28 mouse cellular contexts compared by ENCODE assay signal in the genomic region with DNA sequence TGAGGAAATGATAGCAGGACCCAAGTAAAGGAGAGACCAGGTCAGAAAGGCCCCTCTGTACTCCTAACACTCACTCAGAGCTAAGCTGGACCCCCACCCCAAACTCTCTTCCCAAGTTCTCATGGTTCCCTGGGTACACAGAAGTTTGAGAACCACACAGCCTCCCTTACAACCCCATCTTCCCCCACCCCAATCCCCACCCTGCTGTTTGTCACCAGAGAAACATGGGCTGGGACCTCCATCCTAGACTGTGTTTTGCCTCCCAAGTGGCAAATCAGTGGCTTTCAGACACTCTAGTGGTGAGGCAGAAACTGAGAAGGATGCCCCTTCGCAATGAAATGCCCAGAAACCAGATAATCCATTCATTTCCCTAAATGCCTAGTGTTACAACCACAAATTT.
"Had no signal": no experiment of that assay in that cellular context is flagged by ENCODE, and none has a peak within 500 bp of the region (broad histone marks: within the 10 kb centered on the region; RNA-seq: fewer than 3 reads in every experiment).

No protein-coding gene starts in this region.

- H3K9ac ChIP-seq: embryonic facial prominence, embryonic 12.5 days; embryonic facial prominence, embryonic 13.5 days; embryonic facial prominence, embryonic 15.5 days; forebrain, embryonic 12.5 days; forebrain, embryonic 13.5 days; forebrain, embryonic 15.5 days; forebrain, postnatal 0 days had no signal

- DNase-seq: cerebellum, adult 2 months; cerebellum, adult 8-10 months; cerebellum, adult 9-10 months; cerebellum, adult 9-11 months; cerebellum, postnatal 10 days; cerebellum, postnatal 14 days; cerebellum, postnatal 25 days; cerebellum, postnatal 36 days; embryo, embryonic 11 days; forebrain, postnatal 0 days; gastrocnemius, adult 2 months; gastrocnemius, postnatal 10 days; gastrocnemius, postnatal 14 days; gastrocnemius, postnatal 25 days; gastrocnemius, postnatal 36 days; heart, adult 11 months; heart, adult 18-20 months; heart, adult 2 months had no signal

- H3K4me2 ChIP-seq: embryonic facial prominence, embryonic 12.5 days; embryonic facial prominence, embryonic 13.5 days; embryonic facial prominence, embryonic 15.5 days; forebrain, embryonic 12.5 days; forebrain, embryonic 13.5 days; forebrain, embryonic 15.5 days had no signal

- H3K4me1 ChIP-seq: embryonic facial prominence, embryonic 15.5 days had no signal

- H3K9me3 ChIP-seq: embryonic facial prominence, embryonic 12.5 days; embryonic facial prominence, embryonic 13.5 days; embryonic facial prominence, embryonic 15.5 days; forebrain, embryonic 10.5 days; forebrain, embryonic 12.5 days; forebrain, embryonic 13.5 days; forebrain, embryonic 15.5 days had no signal

- H3K27ac ChIP-seq: embryonic facial prominence, embryonic 12.5 days; embryonic facial prominence, embryonic 13.5 days; embryonic facial prominence, embryonic 15.5 days; forebrain, embryonic 10.5 days; forebrain, embryonic 12.5 days; forebrain, embryonic 13.5 days; forebrain, embryonic 15.5 days; gastrocnemius, adult 2 months; heart, adult 2 months had no signal

- ATAC-seq: forebrain, embryonic 13.5 days; forebrain, embryonic 14.5 days; forebrain, embryonic 15.5 days; forebrain, embryonic 16.5 days; forebrain, postnatal 0 days had no signal

- H3K4me3 ChIP-seq: embryonic facial prominence, embryonic 12.5 days; embryonic facial prominence, embryonic 13.5 days; embryonic facial prominence, embryonic 15.5 days; erythroblast, embryonic 14.5 days; forebrain, embryonic 10.5 days; forebrain, embryonic 12.5 days; forebrain, embryonic 13.5 days; forebrain, embryonic 15.5 days; gastrocnemius, adult 2 months; heart, adult 2 months had no signal

- H3K27me3 ChIP-seq: embryonic facial prominence, embryonic 12.5 days; embryonic facial prominence, embryonic 13.5 days; embryonic facial prominence, embryonic 15.5 days; forebrain, embryonic 12.5 days; forebrain, embryonic 13.5 days; forebrain, embryonic 15.5 days had no signal
